Mouse (Mus musculus) midbrain, embryonic 13.5 days (tissue): ENCODE results near the gene Rad18. TPM values are rescaled to one million over a fixed set of nuclear protein-coding genes. Genes with fewer than 3 reads are reported as not detected.
"Not testable (repeated sequence)": the region's sequence is repeated elsewhere in the genome, so short reads cannot be mapped to it uniquely, and the experiment has no call there.

Experiments
- ATAC-seq: fragments of 200-750 bp; cut with Nextera tagmentation; 2 replicates; pipeline ENCODE4 v1.8.0; 2017; ENCODE audit warnings: mild to moderate bottlenecking, moderate TSS enrichment, moderate library complexity
- H3K27ac ChIP-seq: fragments of 300-500 bp; sonication (generic); 2 replicates; pipeline ENCODE4 v1.5.1; 2015; ENCODE audit warnings: inconsistent platforms, mild to moderate bottlenecking, moderate library complexity
- H3K27me3 ChIP-seq: fragments of 300-500 bp; sonication (generic); 2 replicates; pipeline ENCODE4 v1.6.1; 2015; ENCODE audit warnings: mild to moderate bottlenecking, inconsistent platforms
- H3K36me3 ChIP-seq: fragments of 300-500 bp; sonication (generic); 2 replicates; pipeline ENCODE4 v1.6.1; 2015; ENCODE audit warnings: mild to moderate bottlenecking, inconsistent platforms
- H3K4me1 ChIP-seq: fragments of 300-500 bp; sonication (generic); replicated peaks from 2 replicates; pipeline ENCODE4 v1.6.1; 2015; ENCODE audit warnings: inconsistent platforms
- H3K4me2 ChIP-seq: fragments of 300-500 bp; sonication (generic); replicated peaks from 2 replicates; pipeline ENCODE4 v1.6.1; 2015; ENCODE audit warnings: moderate library complexity, mild to moderate bottlenecking, inconsistent platforms
- H3K4me3 ChIP-seq: fragments of 300-500 bp; sonication (generic); replicated peaks from 2 replicates; pipeline ENCODE4 v1.5.1; 2015; ENCODE audit warnings: mild to moderate bottlenecking, inconsistent platforms
- H3K9ac ChIP-seq: fragments of 300-500 bp; sonication (generic); replicated peaks from 2 replicates; pipeline ENCODE4 v1.6.1; 2015; ENCODE audit warnings: mild to moderate bottlenecking, inconsistent platforms
- H3K9me3 ChIP-seq: fragments of 300-500 bp; sonication (generic); 2 replicates; pipeline ENCODE4 v1.6.1; 2016; ENCODE audit warnings: mild to moderate bottlenecking, inconsistent platforms
- WGBS: fragments of 180-500 bp; shearing (Covaris S2); methylation state at CpG from one replicate; pipeline ENCODE4 v1.1.7; 2015; 5-methylcytosine and 5-hydroxymethylcytosine counted together
- polyA plus RNA-seq: library from polyadenylated mRNA; unstranded; fragments of >200 nt; fragmentation: Nextera tagmentation; extraction: Ambion mirVana; gene quantifications from 2 replicates; pipeline ENCODE4 v1.2.1, GENCODE M21; 2015

The Rad18 gene
- polyA plus RNA-seq, 1 experiment from 2014 or later = 18.6 TPM

- peak overlapping the region; percentile 54 for H3K27ac ChIP-seq
- H3K9me3 ChIP-seq = no peaks in the 10 kb centered on the region
- no peak overlapping the region for H3K9ac ChIP-seq
- H3K4me1 ChIP-seq = no peaks in the 10 kb centered on the region
- WGBS = 87% methylated on average over 5 of the region's 5 CpGs
- peaks cover 67% of the 10 kb centered on the region for H3K36me3 ChIP-seq
- H3K4me2 ChIP-seq = no peak overlapping the region
- H3K27me3 ChIP-seq = no peaks in the 10 kb centered on the region
- no peak overlapping the region for H3K4me3 ChIP-seq
- ATAC-seq = no peak
These were observed 24.1 kb upstream of the Rad18 start for GRCm38 (mm10) chr6:112720409-112721080.

GRCm38 (mm10) chr6:112719983-112720382 lies 23.5 kb upstream of the Rad18 start:
- H3K27me3 ChIP-seq = no peaks in the 10 kb centered on the region
- H3K4me2 ChIP-seq = no peak overlapping the region
- no peak overlapping the region for H3K9ac ChIP-seq
- H3K36me3 ChIP-seq = peaks cover 61% of the 10 kb centered on the region
- 0 out of 2 replicates have a peak overlapping the region, but pooled peaks have one; percentile 19 for H3K27ac ChIP-seq
- 88% methylated on average over 1 of the region's 1 CpGs for WGBS
- H3K4me3 ChIP-seq = no peak overlapping the region
- H3K9me3 ChIP-seq = no peaks in the 10 kb centered on the region
- no peaks in the 10 kb centered on the region for H3K4me1 ChIP-seq
- ATAC-seq = no peak

GRCm38 (mm10) chr6:112717168-112717567 lies 20.7 kb upstream of the Rad18 start:
- Histone ChIP-seq H3K4me3 (no peak overlapping the region), H3K27me3 (no peaks in the 10 kb centered on the region), H3K4me2 (no peak overlapping the region), H3K36me3 (peaks cover 34% of the 10 kb centered on the region), H3K4me1 (no peaks in the 10 kb centered on the region), H3K9me3 (no peaks in the 10 kb centered on the region), H3K27ac (no peak overlapping the region), H3K9ac (no peak overlapping the region)
- whole genome bisulfite sequencing = 67% methylated on average over 5 of the region's 5 CpGs
- ATAC-seq = peak; percentile 24; the same call in 1 of the 2 replicates

- no peak overlapping the region for H3K27ac ChIP-seq
- 0 out of 2 replicates have a peak, but pooled peaks cover 3% of the 10 kb centered on the region for H3K9me3 ChIP-seq
- WGBS = 83% methylated on average over 3 of the region's 3 CpGs
- no peak overlapping the region for H3K4me3 ChIP-seq
- ATAC-seq = no peak
- H3K27me3 ChIP-seq = no peaks in the 10 kb centered on the region
- no peak overlapping the region for H3K9ac ChIP-seq
- H3K36me3 ChIP-seq = peaks cover 9% of the 10 kb centered on the region
- no peaks in the 10 kb centered on the region for H3K4me1 ChIP-seq
- no peak overlapping the region for H3K4me2 ChIP-seq
These were observed 17.5 kb upstream of the Rad18 start for GRCm38 (mm10) chr6:112713951-112714350.

- not testable (repeated sequence) for H3K4me1 ChIP-seq, H3K4me3 ChIP-seq, H3K9ac ChIP-seq, ATAC-seq, H3K4me2 ChIP-seq, H3K9me3 ChIP-seq, H3K27ac ChIP-seq, H3K36me3 ChIP-seq, H3K27me3 ChIP-seq
- WGBS = 89% methylated on average over 4 of the region's 4 CpGs
These were observed 5.8 kb upstream of the Rad18 start for GRCm38 (mm10) chr6:112702296-112702695.

GRCm38 (mm10) chr6:112700392-112700791 lies 3.9 kb upstream of the Rad18 start:
- peaks cover 12% of the 10 kb centered on the region for H3K4me1 ChIP-seq
- no peak overlapping the region for H3K9ac ChIP-seq
- no peaks in the 10 kb centered on the region for H3K36me3 ChIP-seq
- H3K27me3 ChIP-seq = no peaks in the 10 kb centered on the region
- ATAC-seq = no peak
- H3K9me3 ChIP-seq = no peaks in the 10 kb centered on the region
- no peak overlapping the region for H3K27ac ChIP-seq
- H3K4me2 ChIP-seq = no peak overlapping the region
- H3K4me3 ChIP-seq = no peak overlapping the region
- 0% methylated on average over 1 of the region's 1 CpGs for WGBS

GRCm38 (mm10) chr6:112699115-112699514 lies 2.6 kb upstream of the Rad18 start:
- Histone ChIP-seq H3K27me3 (no peaks in the 10 kb centered on the region), H3K4me2 (no peak overlapping the region), H3K27ac (no peak overlapping the region), H3K4me1 (peaks cover 16% of the 10 kb centered on the region), H3K9me3 (no peaks in the 10 kb centered on the region), H3K4me3 (no peak overlapping the region), H3K9ac (no peak overlapping the region), H3K36me3 (no peaks in the 10 kb centered on the region)
- ATAC-seq = no peak
- WGBS = 66% methylated on average over 1 of the region's 1 CpGs

- WGBS = 90% methylated on average over 5 of the region's 5 CpGs
- H3K27ac ChIP-seq = no peak overlapping the region
- ATAC-seq = no peak
These were observed 2.0 kb downstream of the Rad18 start for GRCm38 (mm10) chr6:112694492-112694891.

GRCm38 (mm10) chr6:112691523-112691922 lies 5.0 kb downstream of the Rad18 start:
- no peaks in the 10 kb centered on the region for H3K36me3 ChIP-seq
- no peak overlapping the region for H3K27ac ChIP-seq
- H3K4me1 ChIP-seq = peaks cover 12% of the 10 kb centered on the region
- 97% methylated on average over 1 of the region's 1 CpGs for WGBS
- no peak for ATAC-seq
- no peak overlapping the region for H3K4me3 ChIP-seq
- no peaks in the 10 kb centered on the region for H3K27me3 ChIP-seq
- H3K9me3 ChIP-seq = no peaks in the 10 kb centered on the region
- H3K9ac ChIP-seq = no peak overlapping the region
- H3K4me2 ChIP-seq = no peak overlapping the region

More at GRCm38 (mm10) chr6:112694492-112694891, 2.0 kb downstream of the Rad18 start:
- Histone ChIP-seq H3K27me3 (no peaks in the 10 kb centered on the region), H3K9ac (no peak overlapping the region), H3K36me3 (no peaks in the 10 kb centered on the region), H3K4me2 (no peak overlapping the region), H3K9me3 (no peaks in the 10 kb centered on the region), H3K4me1 (peaks cover 12% of the 10 kb centered on the region), H3K4me3 (no peak overlapping the region)

GRCm38 (mm10) chr6:112688033-112688432 lies 8.5 kb downstream of the Rad18 start:
- WGBS = 99% methylated on average over 3 of the region's 3 CpGs
- Histone ChIP-seq H3K4me1 (no peaks in the 10 kb centered on the region), H3K27ac (no peak overlapping the region), H3K36me3 (no peaks in the 10 kb centered on the region), H3K27me3 (no peaks in the 10 kb centered on the region), H3K4me2 (no peak overlapping the region), H3K9ac (no peak overlapping the region), H3K4me3 (no peak overlapping the region), H3K9me3 (no peaks in the 10 kb centered on the region)
- no peak for ATAC-seq

- WGBS = 87% methylated on average over 7 of the region's 7 CpGs
- H3K4me1 ChIP-seq = no peaks in the 10 kb centered on the region
- no peaks in the 10 kb centered on the region for H3K36me3 ChIP-seq
- no peaks in the 10 kb centered on the region for H3K9me3 ChIP-seq
- H3K27ac ChIP-seq = no peak overlapping the region
- no peaks in the 10 kb centered on the region for H3K27me3 ChIP-seq
- H3K4me2 ChIP-seq = no peak overlapping the region
- H3K4me3 ChIP-seq = no peak overlapping the region
- ATAC-seq = no peak
- H3K9ac ChIP-seq = no peak overlapping the region
These were observed 10.0 kb downstream of the Rad18 start for GRCm38 (mm10) chr6:112686485-112686884.

- H3K9ac ChIP-seq = no peak overlapping the region
- H3K27ac ChIP-seq = no peak overlapping the region
- H3K9me3 ChIP-seq = no peaks in the 10 kb centered on the region
- 92% methylated on average over 2 of the region's 2 CpGs for WGBS
- H3K27me3 ChIP-seq = no peaks in the 10 kb centered on the region
- ATAC-seq = no peak
- no peaks in the 10 kb centered on the region for H3K4me1 ChIP-seq
- H3K4me3 ChIP-seq = no peak overlapping the region
- no peaks in the 10 kb centered on the region; the same call in 1 of the 2 replicates for H3K36me3 ChIP-seq
- no peak overlapping the region for H3K4me2 ChIP-seq
These were observed 12.4 kb downstream of the Rad18 start for GRCm38 (mm10) chr6:112684065-112684464.

GRCm38 (mm10) chr6:112632071-112632470 lies 64.4 kb downstream of the Rad18 start:
- no peaks in the 10 kb centered on the region for H3K36me3 ChIP-seq
- H3K27me3 ChIP-seq = no peaks in the 10 kb centered on the region
- H3K4me3 ChIP-seq = no peak overlapping the region
- no peaks in the 10 kb centered on the region for H3K9me3 ChIP-seq
- no peak overlapping the region for H3K9ac ChIP-seq
- H3K4me2 ChIP-seq = no peak overlapping the region
- WGBS = 92% methylated on average over 5 of the region's 5 CpGs
- no peak overlapping the region for H3K27ac ChIP-seq
- no peak for ATAC-seq
- no peaks in the 10 kb centered on the region for H3K4me1 ChIP-seq
